Mouse (Mus musculus) heart, adult 9 months (tissue): ENCODE data around the gene Ccdc103.
A peak's percentile ranks its signal among the peaks of the same experiment; 100 is the strongest.

Source experiments
- DNase-seq, 2 experiments: peaks; one replicate each; pipeline ENCODE4 v3.0.0; 2022; ENCODE audit warnings: low spot score in 2 of 2

The Ccdc103 gene

GRCm38 (mm10) chr11:102880585-102881313, at the start of gene Ccdc103, which contains the start of gene Eftud2:
Gene Ccdc103, plus strand, starts transcription at chr11:102881204.
Gene Eftud2, minus strand, starts transcription at chr11:102880985.
- peak; percentile 91 to 95 for DNase-seq

- no peak for DNase-seq
Observed at GRCm38 (mm10) chr11:102832700-102833297, 48.2 kb upstream of the Ccdc103 start.

GRCm38 (mm10) chr11:102834219-102834618, 46.8 kb upstream of the Ccdc103 start:
- peak; percentile 41 to 57 for DNase-seq

- no peak for DNase-seq
Observed at GRCm38 (mm10) chr11:102835549-102835948, 45.5 kb upstream of the Ccdc103 start, which contains the start of gene Higd1b. Gene Higd1b, plus strand, starts transcription at chr11:102835849.

GRCm38 (mm10) chr11:102836146-102836545, 44.9 kb upstream of the Ccdc103 start:
- DNase-seq = peak; percentile 49 to 68

GRCm38 (mm10) chr11:102837385-102837784, 43.6 kb upstream of the Ccdc103 start:
- no peak for DNase-seq

- peak; percentile 56 to 75 for DNase-seq
Observed at GRCm38 (mm10) chr11:102838126-102838525, 42.9 kb upstream of the Ccdc103 start.

- no peak for DNase-seq
Observed at GRCm38 (mm10) chr11:102838616-102839150, 42.3 kb upstream of the Ccdc103 start.

- DNase-seq = no peak
Observed at GRCm38 (mm10) chr11:102845926-102846325, 35.1 kb upstream of the Ccdc103 start.

- DNase-seq = peak in 1 of 2 experiments; percentile 46
Observed at GRCm38 (mm10) chr11:102851883-102852282, 29.1 kb upstream of the Ccdc103 start.

- DNase-seq = no peak
Observed at GRCm38 (mm10) chr11:102853760-102854159, 27.2 kb upstream of the Ccdc103 start.

GRCm38 (mm10) chr11:102855941-102856340, 25.1 kb upstream of the Ccdc103 start:
- DNase-seq = no peak

- DNase-seq = no peak
Observed at GRCm38 (mm10) chr11:102858951-102859350, 22.1 kb upstream of the Ccdc103 start.

GRCm38 (mm10) chr11:102859933-102860332, 21.1 kb upstream of the Ccdc103 start:
- DNase-seq = no peak

- DNase-seq = peak in 1 of 2 experiments; percentile 57
Observed at GRCm38 (mm10) chr11:102864272-102864671, 16.7 kb upstream of the Ccdc103 start.

GRCm38 (mm10) chr11:102874801-102875334, 6.1 kb upstream of the Ccdc103 start:
- no peak for DNase-seq

- DNase-seq = no peak
Observed at GRCm38 (mm10) chr11:102879558-102879957, 1.4 kb upstream of the Ccdc103 start.

- no peak for DNase-seq
Observed at GRCm38 (mm10) chr11:102881314-102882198, 552 bp downstream of the Ccdc103 start.

GRCm38 (mm10) chr11:102884616-102885219, 3.7 kb downstream of the Ccdc103 start, which contains the start of gene Fam187a:
Gene Fam187a, plus strand, starts transcription at chr11:102885169.
- DNase-seq = no peak

GRCm38 (mm10) chr11:102887433-102887832, 6.4 kb downstream of the Ccdc103 start:
- no peak for DNase-seq

- no peak for DNase-seq
Observed at GRCm38 (mm10) chr11:102888135-102888534, 7.1 kb downstream of the Ccdc103 start.
